Mouse (Mus musculus): ENCODE measurements around the gene Uprt. TPM values are rescaled to one million over a fixed set of nuclear protein-coding genes. Genes with fewer than 3 reads are reported as not detected.

Uprt gene
- polyA plus RNA-seq, 1 experiment from 2014 or later: 1.8 TPM

DNA sequence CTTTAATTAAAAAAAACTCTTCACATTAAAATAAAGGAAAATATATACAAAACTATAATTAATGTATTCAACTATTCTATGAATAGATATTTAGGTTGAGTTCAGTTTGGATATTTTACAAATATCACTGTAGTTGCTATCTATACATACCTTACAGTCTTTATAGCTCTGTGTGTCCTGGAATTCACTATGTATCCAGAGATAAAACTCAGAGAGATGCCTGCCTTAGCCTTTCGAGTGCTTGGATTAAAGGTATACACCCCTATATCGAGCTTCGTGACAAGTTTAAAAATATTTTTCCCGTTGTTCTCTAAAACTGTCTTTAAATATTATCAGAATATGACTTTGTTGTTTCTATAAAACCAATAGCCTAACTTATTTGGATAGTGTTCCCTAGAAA, 60.0 kb downstream of the Uprt start:
- H3K4me2 ChIP-seq (replicated peaks): no peak overlapping the region
- no peaks in the 10 kb centered on the region for H3K9me3 ChIP-seq
- no peak overlapping the region for H3K4me3 ChIP-seq
- 91% methylated on average over 4 of the region's 4 CpGs for WGBS
- no peaks in the 10 kb centered on the region for H3K36me3 ChIP-seq
- no peaks in the 10 kb centered on the region for H3K27me3 ChIP-seq (replicated peaks)
- no peaks in the 10 kb centered on the region for H3K4me1 ChIP-seq
- no peak overlapping the region for H3K27ac ChIP-seq
- no peak for ATAC-seq (ENCODE audit: low FRiP score, low read depth)
- H3K9ac ChIP-seq: no peak overlapping the region

DNA sequence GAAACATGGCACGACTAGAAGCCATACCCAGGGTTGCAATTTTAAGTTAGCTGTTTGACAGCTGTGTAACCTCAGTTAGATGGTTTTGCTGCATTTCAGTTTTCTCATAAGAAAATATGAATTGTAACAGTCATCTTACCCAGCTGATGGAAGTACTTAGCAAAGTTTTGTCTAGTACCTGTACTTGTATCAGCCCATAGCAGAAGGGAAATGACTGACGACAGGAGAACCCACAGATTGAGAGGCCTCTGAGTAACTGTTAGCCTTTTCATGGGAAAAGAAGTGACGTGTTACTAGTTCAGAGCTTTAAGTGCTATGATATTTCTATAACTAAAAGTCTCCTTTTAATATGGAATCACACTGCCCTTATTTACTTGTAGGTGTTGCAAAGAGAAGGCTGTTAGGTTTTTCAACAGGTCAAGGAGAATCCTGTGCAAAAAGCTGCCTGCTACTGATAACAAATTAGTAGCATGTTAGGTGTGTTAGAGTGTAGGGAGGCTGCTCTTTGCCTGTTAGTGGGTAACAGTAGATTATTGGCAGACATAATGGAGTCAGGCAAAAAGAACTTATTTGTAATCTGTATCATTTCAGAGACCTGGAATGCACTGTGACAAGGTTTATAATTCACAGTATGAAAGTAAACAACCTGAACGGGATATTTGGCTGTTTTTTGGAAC, 61.4 kb downstream of the Uprt start:
- Histone ChIP-seq H3K9ac (no peak overlapping the region), H3K36me3 (no peaks in the 10 kb centered on the region), H3K27me3 (replicated peaks) (no peaks in the 10 kb centered on the region), H3K27ac (no peak overlapping the region), H3K9me3 (no peaks in the 10 kb centered on the region), H3K4me1 (no peaks in the 10 kb centered on the region), H3K4me3 (no peak overlapping the region), H3K4me2 (replicated peaks) (no peak overlapping the region)
- 78% methylated on average over 4 of the region's 4 CpGs for WGBS
- ATAC-seq (ENCODE audit: low FRiP score, low read depth): no peak

DNA sequence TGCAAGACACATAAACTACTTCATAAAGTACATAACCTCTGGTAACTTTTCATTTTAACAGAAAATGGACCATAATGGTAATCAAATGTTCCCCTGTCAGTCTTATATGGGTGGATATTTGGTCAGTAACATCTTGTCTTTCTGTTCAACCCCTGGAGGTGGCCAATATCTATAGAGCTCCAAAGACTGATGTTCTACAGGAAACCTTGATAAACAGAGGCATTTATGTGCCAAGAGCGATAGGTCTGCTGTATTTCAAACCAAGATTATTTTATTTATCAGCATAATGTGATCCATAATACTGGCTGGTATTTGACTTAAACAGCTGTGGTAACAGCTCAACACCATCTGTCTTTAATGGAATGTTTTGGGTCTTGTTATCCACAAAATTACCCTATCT, 62.7 kb downstream of the Uprt start:
- Histone ChIP-seq H3K4me1 (no peaks in the 10 kb centered on the region), H3K4me2 (replicated peaks) (no peak overlapping the region), H3K4me3 (no peak overlapping the region), H3K9ac (no peak overlapping the region), H3K36me3 (no peaks in the 10 kb centered on the region), H3K27ac (no peak overlapping the region), H3K9me3 (no peaks in the 10 kb centered on the region), H3K27me3 (replicated peaks) (no peaks in the 10 kb centered on the region)
- WGBS: 88% methylated on average over 1 of the region's 1 CpGs
- no peak for ATAC-seq (ENCODE audit: low FRiP score, low read depth)

Other genes starting within 250 kb of the Uprt start
- gene Abcb7, start 69.0 kb upstream of the Uprt start, polyA plus RNA-seq (2016; fragmentation: Nextera tagmentation; extraction: Ambion mirVana): 10.4 TPM in 2 replicates
- 7.7 and 9.4 TPM in 2 replicates for gene Zdhhc15, start 188.2 kb downstream of the Uprt start, polyA plus RNA-seq (2016; fragmentation: Nextera tagmentation; extraction: Ambion mirVana)

Measured in neural tube, embryonic 12.5 days (tissue).